Mouse (Mus musculus): Measurements from ENCODE around the gene Ndrg4.
"Not testable (repeated sequence)": the region's sequence is repeated elsewhere in the genome, so short reads cannot be mapped to it uniquely, and the experiment has no call there.

Ndrg4 gene

GRCm38 (mm10) chr8:95676631-95677030 is at the start of gene Ndrg4:
Gene Ndrg4, plus strand, starts transcription at chr8:95676980.
- DNase-seq (ENCODE audit: low spot score in 2 of 2): no peak

- no peak for DNase-seq (ENCODE audit: low spot score in 2 of 2)
These were observed 43.9 kb upstream of the Ndrg4 start for GRCm38 (mm10) chr8:95632840-95633239.

- peak; percentile 93 for DNase-seq (ENCODE audit: low spot score in 2 of 2)
These were observed 43.3 kb upstream of the Ndrg4 start, which contains the start of gene Gins3 for GRCm38 (mm10) chr8:95633262-95634062. Gene Gins3, plus strand, starts transcription at chr8:95633453.

- no peak for DNase-seq (ENCODE audit: low spot score in 2 of 2)
These were observed 42.8 kb upstream of the Ndrg4 start for GRCm38 (mm10) chr8:95634063-95634340.

GRCm38 (mm10) chr8:95644942-95645341 is 31.8 kb upstream of the Ndrg4 start:
- DNase-seq (ENCODE audit: low spot score in 2 of 2): no peak

GRCm38 (mm10) chr8:95648251-95648650 is 28.5 kb upstream of the Ndrg4 start:
- DNase-seq (ENCODE audit: low spot score in 2 of 2): no peak

GRCm38 (mm10) chr8:95653351-95653750 is 23.4 kb upstream of the Ndrg4 start:
- no peak for DNase-seq (ENCODE audit: low spot score in 2 of 2)

GRCm38 (mm10) chr8:95655831-95656230 is 20.9 kb upstream of the Ndrg4 start:
- no peak for DNase-seq (ENCODE audit: low spot score in 2 of 2)

- no peak for DNase-seq (ENCODE audit: low spot score in 2 of 2)
These were observed 20.3 kb upstream of the Ndrg4 start for GRCm38 (mm10) chr8:95656316-95657002.

GRCm38 (mm10) chr8:95657523-95657922 is 19.3 kb upstream of the Ndrg4 start:
- DNase-seq (ENCODE audit: low spot score in 2 of 2): no peak

GRCm38 (mm10) chr8:95660334-95660882 is 16.4 kb upstream of the Ndrg4 start:
- DNase-seq (ENCODE audit: low spot score in 2 of 2): no peak

GRCm38 (mm10) chr8:95661085-95661484 is 15.7 kb upstream of the Ndrg4 start:
- DNase-seq (ENCODE audit: low spot score in 2 of 2): no peak

- no peak for DNase-seq (ENCODE audit: low spot score in 2 of 2)
These were observed 15.2 kb upstream of the Ndrg4 start for GRCm38 (mm10) chr8:95661575-95661974.

GRCm38 (mm10) chr8:95662885-95663598 is 13.7 kb upstream of the Ndrg4 start:
- no peak for DNase-seq (ENCODE audit: low spot score in 2 of 2)

- DNase-seq (ENCODE audit: low spot score in 2 of 2): no peak
These were observed 13.2 kb upstream of the Ndrg4 start for GRCm38 (mm10) chr8:95663599-95663949.

- DNase-seq (ENCODE audit: low spot score in 2 of 2): not testable (repeated sequence)
These were observed 10.8 kb upstream of the Ndrg4 start for GRCm38 (mm10) chr8:95665813-95666452.

GRCm38 (mm10) chr8:95668163-95668958 is 8.4 kb upstream of the Ndrg4 start:
- DNase-seq (ENCODE audit: low spot score in 2 of 2): no peak

GRCm38 (mm10) chr8:95669967-95670366 is 6.8 kb upstream of the Ndrg4 start:
- DNase-seq (ENCODE audit: low spot score in 2 of 2): no peak

- no peak for DNase-seq (ENCODE audit: low spot score in 2 of 2)
These were observed 4.9 kb upstream of the Ndrg4 start for GRCm38 (mm10) chr8:95671861-95672260.

GRCm38 (mm10) chr8:95672811-95673210 is 4.0 kb upstream of the Ndrg4 start:
- DNase-seq (ENCODE audit: low spot score in 2 of 2): no peak

- peak in 1 of 2 experiments; percentile 42 for DNase-seq (ENCODE audit: low spot score in 2 of 2)
These were observed 827 bp downstream of the Ndrg4 start for GRCm38 (mm10) chr8:95677591-95678023.

Data from right cerebral cortex, postnatal 10 days (tissue).